Mouse (Mus musculus) heart, embryonic 12.5 days (tissue): ENCODE measurements at regions not wholly inside any gene's neighbourhood (a gene's known extent, or its start where the extent isn't known, plus 50 kb on each side); places are given as distances from the start of the nearest gene placed in this dataset.

Source experiments
- ATAC-seq: fragments of 200-750 bp; cut with Nextera tagmentation; 2 replicates; pipeline ENCODE4 v1.8.0; 2017; ENCODE audit warnings: moderate TSS enrichment, moderate library complexity; ENCODE audit not compliant: insufficient number of reproducible peaks, low FRiP score
- H3K27ac ChIP-seq: fragments of 300-500 bp; sonication (generic); 2 replicates; pipeline ENCODE4 v1.5.1; 2016; ENCODE audit warnings: mild to moderate bottlenecking, moderate library complexity; ENCODE audit not compliant: poor library complexity, severe bottlenecking
- H3K27me3 ChIP-seq: fragments of 300-500 bp; sonication (generic); replicated peaks from 2 replicates; pipeline ENCODE4 v1.6.1; 2016; ENCODE audit warnings: mild to moderate bottlenecking, moderate library complexity
- H3K36me3 ChIP-seq: fragments of 300-500 bp; sonication (generic); 2 replicates; pipeline ENCODE4 v1.6.1; 2016; ENCODE audit warnings: mild to moderate bottlenecking, moderate library complexity
- H3K4me1 ChIP-seq: fragments of 300-500 bp; sonication (generic); replicated peaks from 2 replicates; pipeline ENCODE4 v1.6.1; 2016; ENCODE audit warnings: mild to moderate bottlenecking
- H3K4me2 ChIP-seq: fragments of 300-500 bp; sonication (generic); 2 replicates; pipeline ENCODE4 v1.6.1; 2016; ENCODE audit warnings: mild to moderate bottlenecking, moderate library complexity
- H3K4me3 ChIP-seq: fragments of 300-500 bp; sonication (generic); 2 replicates; pipeline ENCODE4 v1.5.1; 2016; ENCODE audit warnings: mild to moderate bottlenecking
- H3K9ac ChIP-seq: fragments of 300-500 bp; sonication (generic); 2 replicates; pipeline ENCODE4 v1.6.1; 2016; ENCODE audit warnings: mild to moderate bottlenecking, moderate library complexity
- H3K9me3 ChIP-seq: fragments of 300-500 bp; sonication (generic); replicated peaks from 2 replicates; pipeline ENCODE4 v1.6.1; 2016; ENCODE audit warnings: mild to moderate bottlenecking, moderate library complexity
- WGBS: fragments of 180-500 bp; shearing (Covaris S2); methylation state at CpG from one replicate; pipeline ENCODE4 v1.1.7; 2016; 5-methylcytosine and 5-hydroxymethylcytosine counted together

DNA sequence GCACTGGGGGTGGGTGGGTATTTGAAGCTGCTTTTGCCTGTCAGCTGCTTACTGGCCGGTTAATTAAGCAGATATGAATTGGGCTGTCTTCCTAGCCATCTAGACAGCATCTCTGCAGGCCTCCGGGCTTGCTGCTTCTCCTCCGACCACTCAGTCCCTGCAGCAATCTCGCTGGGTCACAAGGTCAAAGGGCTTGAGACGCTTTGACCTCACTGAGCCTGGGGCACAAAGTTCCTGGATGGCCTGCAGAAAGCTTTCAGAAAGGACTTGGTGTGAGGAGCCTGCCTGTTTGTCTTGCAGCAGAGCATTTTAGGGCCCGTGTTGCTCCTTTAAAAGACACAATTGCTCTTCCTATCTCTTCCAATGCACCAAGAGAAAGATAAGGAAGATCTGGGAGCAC, 83.7 kb upstream of the Ppp2r5a start:
- Histone ChIP-seq H3K27ac (no peak overlapping the region), H3K9ac (no peak overlapping the region), H3K4me1 (peaks cover 16% of the 10 kb centered on the region), H3K4me3 (no peak overlapping the region), H3K4me2 (no peak overlapping the region), H3K27me3 (no peaks in the 10 kb centered on the region), H3K9me3 (no peaks in the 10 kb centered on the region), H3K36me3 (no peaks in the 10 kb centered on the region)
- no peak for ATAC-seq
- WGBS: 51% methylated on average over 6 of the region's 6 CpGs

DNA sequence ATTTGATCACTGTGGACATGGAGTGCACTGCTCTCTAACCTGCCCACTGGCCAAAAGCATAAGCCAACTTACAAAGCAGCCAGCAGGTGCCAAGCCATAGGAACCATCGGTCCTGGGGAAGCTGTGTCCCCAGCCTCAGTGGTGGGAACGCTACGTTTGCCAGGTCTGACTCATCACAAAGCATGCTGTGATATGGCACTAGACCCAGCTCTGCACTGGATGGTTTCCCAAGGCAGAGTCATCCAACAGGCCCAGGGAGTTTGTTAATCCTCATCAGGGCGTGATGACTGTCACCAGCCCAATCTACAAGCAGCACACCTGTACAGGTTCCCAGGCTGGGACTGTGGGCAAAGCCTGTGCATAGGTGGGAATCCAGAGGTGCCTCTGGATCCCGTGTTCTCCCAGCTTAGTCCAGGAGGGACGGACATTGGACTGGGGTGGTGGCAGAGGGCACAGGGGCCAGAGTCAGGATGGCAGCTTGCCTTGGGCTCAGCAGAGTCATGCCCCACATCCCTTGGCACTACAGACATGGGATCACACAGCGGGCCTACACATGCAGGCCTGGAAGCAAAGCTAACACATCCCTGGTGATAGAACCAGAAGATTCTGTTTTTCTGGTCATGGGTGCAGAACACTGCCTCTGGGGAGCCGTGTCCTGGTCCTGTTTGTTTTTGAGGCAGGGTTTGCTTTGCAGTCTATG, 81.8 kb upstream of the Ppp2r5a start:
- no peak overlapping the region for H3K27ac ChIP-seq
- no peaks in the 10 kb centered on the region for H3K27me3 ChIP-seq
- no peaks in the 10 kb centered on the region for H3K9me3 ChIP-seq
- no peak overlapping the region for H3K4me3 ChIP-seq
- H3K36me3 ChIP-seq: no peaks in the 10 kb centered on the region
- H3K4me2 ChIP-seq: no peak overlapping the region
- 85% methylated on average over 8 of the region's 8 CpGs for WGBS
- no peak for ATAC-seq
- H3K4me1 ChIP-seq: peaks cover 24% of the 10 kb centered on the region
- no peak overlapping the region for H3K9ac ChIP-seq

DNA sequence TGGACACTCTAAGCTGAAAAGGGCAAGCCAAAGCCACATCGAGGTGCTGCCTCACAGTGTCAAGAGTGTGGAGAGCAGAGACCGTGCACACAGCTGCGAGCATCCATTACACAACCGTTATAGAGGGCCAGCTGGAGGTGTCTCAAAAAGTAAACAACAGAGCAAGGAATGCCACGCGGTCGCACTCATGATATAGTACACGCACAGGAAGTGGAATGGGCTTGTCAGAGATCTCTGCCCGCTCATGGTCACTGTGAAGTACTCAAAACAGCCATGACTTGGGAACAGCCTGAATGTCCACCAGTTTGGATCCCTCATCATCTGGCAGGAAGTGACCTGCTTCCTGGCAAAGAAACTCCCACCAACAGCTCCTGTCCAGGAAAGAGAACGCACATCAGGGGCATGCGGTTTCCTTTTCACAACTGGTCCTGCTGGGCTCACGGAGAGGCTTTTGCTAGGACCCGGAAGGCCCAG, 76.9 kb upstream of the Ppp2r5a start:
- 56% methylated on average over 13 of the region's 13 CpGs for WGBS
- Histone ChIP-seq H3K36me3 (no peaks in the 10 kb centered on the region), H3K4me3 (no peak overlapping the region), H3K9ac (no peak overlapping the region), H3K27ac (0 out of 2 replicates have a peak overlapping the region, but pooled peaks have one; percentile 37), H3K4me2 (no peak overlapping the region), H3K27me3 (no peaks in the 10 kb centered on the region), H3K4me1 (peaks cover 8% of the 10 kb centered on the region; the same call in 1 of the 2 replicates), H3K9me3 (no peaks in the 10 kb centered on the region)
- peak; percentile 42; the same call in 1 of the 2 replicates for ATAC-seq

- H3K9ac ChIP-seq: no peak overlapping the region
- no peak for ATAC-seq
- no peak overlapping the region for H3K4me3 ChIP-seq
- 83% methylated on average over 5 of the region's 5 CpGs for WGBS
- no peaks in the 10 kb centered on the region for H3K9me3 ChIP-seq
- no peaks in the 10 kb centered on the region for H3K27me3 ChIP-seq
- no peak overlapping the region for H3K27ac ChIP-seq
- H3K4me1 ChIP-seq: peaks cover 14% of the 10 kb centered on the region
- H3K4me2 ChIP-seq: no peak overlapping the region
- H3K36me3 ChIP-seq: no peaks in the 10 kb centered on the region
Measured at GRCm38 (mm10) chr1:191472551-191472950, 69.5 kb upstream of the Ppp2r5a start.

DNA sequence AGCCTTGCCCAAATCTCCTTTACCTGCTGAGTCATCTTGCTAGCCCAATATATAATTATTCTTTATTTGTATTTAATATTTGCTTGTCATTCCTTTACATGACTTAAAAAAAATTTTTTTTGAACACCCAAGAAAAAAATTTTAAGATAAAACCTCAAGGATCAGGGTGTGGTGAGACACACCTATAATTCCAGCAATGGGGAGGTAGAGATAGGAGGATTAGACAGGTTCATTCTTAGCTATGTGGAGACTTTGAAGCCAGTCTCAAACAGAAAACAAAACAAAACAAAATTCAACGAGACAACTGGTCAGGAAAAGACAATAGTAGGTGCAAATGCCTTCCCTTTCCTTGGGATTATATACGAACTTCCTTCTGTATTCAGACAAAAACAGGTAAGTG, 68.4 kb upstream of the Ppp2r5a start:
- Histone ChIP-seq H3K36me3 (no peaks in the 10 kb centered on the region), H3K9me3 (no peaks in the 10 kb centered on the region), H3K4me3 (no peak overlapping the region), H3K4me1 (peaks cover 20% of the 10 kb centered on the region), H3K4me2 (no peak overlapping the region), H3K27me3 (no peaks in the 10 kb centered on the region), H3K9ac (no peak overlapping the region), H3K27ac (no peak overlapping the region)
- WGBS: 69% methylated on average over 2 of the region's 2 CpGs
- ATAC-seq: no peak

GRCm38 (mm10) chr1:191470190-191470985, 67.3 kb upstream of the Ppp2r5a start:
- peak; percentile 22; the same call in 1 of the 2 replicates for ATAC-seq

GRCm38 (mm10) chr1:191468837-191469529, 65.9 kb upstream of the Ppp2r5a start:
- no peaks in the 10 kb centered on the region for H3K9me3 ChIP-seq
- H3K27ac ChIP-seq: no peak overlapping the region
- H3K4me3 ChIP-seq: no peak overlapping the region
- no peak for ATAC-seq
- WGBS: 55% methylated on average over 4 of the region's 4 CpGs
- no peaks in the 10 kb centered on the region for H3K27me3 ChIP-seq
- no peak overlapping the region for H3K9ac ChIP-seq
- no peaks in the 10 kb centered on the region for H3K36me3 ChIP-seq
- no peak overlapping the region for H3K4me2 ChIP-seq
- peaks cover 41% of the 10 kb centered on the region for H3K4me1 ChIP-seq

More at GRCm38 (mm10) chr1:191470190-191470985, 67.3 kb upstream of the Ppp2r5a start:
- no peak overlapping the region for H3K4me3 ChIP-seq
- no peaks in the 10 kb centered on the region for H3K36me3 ChIP-seq
- H3K4me1 ChIP-seq: peaks cover 28% of the 10 kb centered on the region
- H3K9ac ChIP-seq: peak overlapping the region; percentile 33; the same call in 1 of the 2 replicates
- peak overlapping the region; percentile 33; the same call in 1 of the 2 replicates for H3K27ac ChIP-seq
- no peaks in the 10 kb centered on the region for H3K27me3 ChIP-seq
- no peaks in the 10 kb centered on the region for H3K9me3 ChIP-seq
- 17% methylated on average over 13 of the region's 13 CpGs for WGBS
- peak overlapping the region; percentile 33 for H3K4me2 ChIP-seq

GRCm38 (mm10) chr1:191466261-191466660, 63.2 kb upstream of the Ppp2r5a start:
- Histone ChIP-seq H3K4me1 (peaks cover 61% of the 10 kb centered on the region), H3K36me3 (no peaks in the 10 kb centered on the region), H3K9ac (no peak overlapping the region), H3K27ac (no peak overlapping the region), H3K4me3 (no peak overlapping the region), H3K9me3 (no peaks in the 10 kb centered on the region), H3K4me2 (no peak overlapping the region), H3K27me3 (no peaks in the 10 kb centered on the region)
- 95% methylated on average over 3 of the region's 3 CpGs for WGBS
- no peak for ATAC-seq

- Histone ChIP-seq H3K4me1 (peaks cover 66% of the 10 kb centered on the region), H3K9me3 (no peaks in the 10 kb centered on the region), H3K4me3 (no peak overlapping the region), H3K4me2 (no peak overlapping the region), H3K27me3 (no peaks in the 10 kb centered on the region), H3K27ac (0 out of 2 replicates have a peak overlapping the region, but pooled peaks have one; percentile 10), H3K36me3 (no peaks in the 10 kb centered on the region), H3K9ac (no peak overlapping the region)
- WGBS: 79% methylated on average over 4 of the region's 4 CpGs
- ATAC-seq: no peak
Measured at GRCm38 (mm10) chr1:191465723-191466122, 62.7 kb upstream of the Ppp2r5a start.

- H3K4me3 ChIP-seq: no peak overlapping the region
- H3K4me1 ChIP-seq: peaks cover 66% of the 10 kb centered on the region
- H3K9me3 ChIP-seq: no peaks in the 10 kb centered on the region
- ATAC-seq: no peak
- H3K27me3 ChIP-seq: no peaks in the 10 kb centered on the region
- WGBS: 11% methylated on average over 2 of the region's 2 CpGs
- H3K36me3 ChIP-seq: no peaks in the 10 kb centered on the region
- peak overlapping the region; percentile 31; the same call in 1 of the 2 replicates for H3K27ac ChIP-seq
- H3K9ac ChIP-seq: no peak overlapping the region
- no peak overlapping the region for H3K4me2 ChIP-seq
Measured at GRCm38 (mm10) chr1:191465170-191465569, 62.1 kb upstream of the Ppp2r5a start.
